Mouse (Mus musculus): ENCODE data around the gene Zfp791. TPM values are rescaled to one million over a fixed set of nuclear protein-coding genes. Genes with fewer than 3 reads are reported as not detected.

The Zfp791 gene
- polyA plus RNA-seq, 1 experiment from 2014 or later, result 0.84 TPM

DNA sequence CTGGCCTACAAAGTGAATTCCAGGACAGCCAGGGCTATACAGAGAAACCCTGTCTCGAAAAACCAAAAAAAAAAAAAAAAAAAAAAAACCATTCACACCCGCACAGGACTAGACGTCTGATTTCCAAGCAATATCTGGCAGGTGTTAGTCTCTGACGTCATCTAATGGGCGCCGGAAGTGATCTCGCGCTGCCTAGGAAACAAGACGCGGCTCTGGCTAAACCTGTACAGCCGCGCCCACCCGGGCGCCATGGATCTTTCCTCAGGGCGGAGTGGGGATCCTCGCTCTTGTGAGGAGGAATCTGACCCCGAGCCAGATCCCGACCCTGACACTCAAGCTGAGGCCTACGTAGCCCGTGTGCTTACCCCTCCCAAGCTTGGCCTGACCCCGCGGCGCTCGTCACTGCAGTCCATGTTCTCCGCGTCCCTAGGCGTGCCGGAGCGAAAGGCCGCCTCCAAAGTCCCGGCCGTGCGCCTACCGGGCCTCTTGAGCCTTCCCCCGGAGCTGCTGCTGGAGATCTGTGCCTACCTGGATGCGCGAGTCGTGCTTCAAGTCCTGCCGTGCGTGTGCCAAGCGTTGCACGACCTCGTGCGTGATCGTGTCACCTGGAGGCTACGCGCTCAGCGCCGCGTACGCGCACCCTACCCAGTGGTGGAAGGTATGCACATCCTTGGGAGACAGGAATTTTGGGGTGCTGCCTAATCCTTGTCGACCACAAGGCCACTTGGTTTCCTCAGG, 62.8 kb downstream of the Zfp791 start, which contains the start of gene Fbxw9:
Fbxw9 (plus strand) TSS at position 177 of the 738 bp plus-strand sequence.
- under 1% methylated on average over 52 of the region's 53 CpGs for WGBS
- peaks cover 15% of the 10 kb centered on the region for H3K4me1 ChIP-seq
- peak within 1 kb of the TSS; percentile 92 for H3K4me3 ChIP-seq
- no peaks in the 10 kb centered on the region for H3K9me3 ChIP-seq
- no peaks in the 10 kb centered on the region for H3K27me3 ChIP-seq (ENCODE audit: insufficient read depth, poor library complexity, severe bottlenecking)
- DNase-seq (ENCODE audit: low spot score), result peak; percentile 94
- peak within 1 kb of the TSS; percentile 78 for H3K27ac ChIP-seq
- peaks cover 35% of the 10 kb centered on the region for H3K36me3 ChIP-seq

Small RNA genes within 50 kb of the gene (microRNA-seq; reads per million reads assigned to microRNA genes)
- 6.6 reads per million, percentile 20 among the genes with 10 or more reads in this experiment for gene Gm23388
- gene Mir7070, result 3.8 reads per million, percentile 10 among the genes with 10 or more reads in this experiment

Other genes with a start within 250 kb of the Zfp791 start
- gene Gcdh, start 229.2 kb downstream of the Zfp791 start, polyA plus RNA-seq (2016; fragmentation: Nextera tagmentation; extraction: Ambion mirVana), result 43.8 and 45.3 TPM in 2 replicates
- 54.2 and 54.3 TPM in 2 replicates for gene Klf1, start 221.2 kb downstream of the Zfp791 start, polyA plus RNA-seq (2016; fragmentation: Nextera tagmentation; extraction: Ambion mirVana)
- gene Dnase2a, start 214.5 kb downstream of the Zfp791 start, polyA plus RNA-seq (2016; fragmentation: Nextera tagmentation; extraction: Ambion mirVana), result 3.2 and 3.8 TPM in 2 replicates
- 0.09 and 0.16 TPM in 2 replicates for gene Mast1, start 185.7 kb downstream of the Zfp791 start, polyA plus RNA-seq (2016; fragmentation: Nextera tagmentation; extraction: Ambion mirVana)
- 0.21 and 0.34 TPM in 2 replicates for gene Rtbdn, start 176.1 kb downstream of the Zfp791 start, polyA plus RNA-seq (2016; fragmentation: Nextera tagmentation; extraction: Ambion mirVana)
- gene Gm49661, start 153.7 kb downstream of the Zfp791 start, polyA plus RNA-seq (2016; fragmentation: Nextera tagmentation; extraction: Ambion mirVana), result not detected in 2 replicates
- gene Prdx2, start 153.5 kb downstream of the Zfp791 start, polyA plus RNA-seq (2016; fragmentation: Nextera tagmentation; extraction: Ambion mirVana), result 810 and 835 TPM in 2 replicates
- gene Rnaseh2a, start 153.3 kb downstream of the Zfp791 start, polyA plus RNA-seq (2016; fragmentation: Nextera tagmentation; extraction: Ambion mirVana), result 104 and 119 TPM in 2 replicates
- gene Junb, start 144.4 kb downstream of the Zfp791 start, polyA plus RNA-seq (2016; fragmentation: Nextera tagmentation; extraction: Ambion mirVana), result 9.5 and 11.4 TPM in 2 replicates
- gene Hook2, start 132.5 kb downstream of the Zfp791 start, polyA plus RNA-seq (2016; fragmentation: Nextera tagmentation; extraction: Ambion mirVana), result 8.4 and 14.7 TPM in 2 replicates
- not detected in 2 replicates for gene Best2, start 108.6 kb downstream of the Zfp791 start, polyA plus RNA-seq (2016; fragmentation: Nextera tagmentation; extraction: Ambion mirVana)
- gene Asna1, start 97.8 kb downstream of the Zfp791 start, polyA plus RNA-seq (2016; fragmentation: Nextera tagmentation; extraction: Ambion mirVana), result 149 and 157 TPM in 2 replicates
- 85.6 and 133 TPM in 2 replicates for gene Trir, start 96.3 kb downstream of the Zfp791 start, polyA plus RNA-seq (2016; fragmentation: Nextera tagmentation; extraction: Ambion mirVana)
- 27.2 and 28.4 TPM in 2 replicates for gene Tnpo2, start 86.2 kb downstream of the Zfp791 start, polyA plus RNA-seq (2016; fragmentation: Nextera tagmentation; extraction: Ambion mirVana)
- 20.2 and 21.0 TPM in 2 replicates for gene Fbxw9, start 63.0 kb downstream of the Zfp791 start, polyA plus RNA-seq (2016; fragmentation: Nextera tagmentation; extraction: Ambion mirVana)
- 0.51 and 0.57 TPM in 2 replicates for gene Gm5741, start 55.1 kb downstream of the Zfp791 start, polyA plus RNA-seq (2016; fragmentation: Nextera tagmentation; extraction: Ambion mirVana)
- gene Dhps, start 51.3 kb downstream of the Zfp791 start, polyA plus RNA-seq (2016; fragmentation: Nextera tagmentation; extraction: Ambion mirVana), result 54.0 and 72.3 TPM in 2 replicates
- 97.0 and 105 TPM in 2 replicates for gene Wdr83os, start 42.4 kb downstream of the Zfp791 start, polyA plus RNA-seq (2016; fragmentation: Nextera tagmentation; extraction: Ambion mirVana)
- 41.2 and 47.9 TPM in 2 replicates for gene Wdr83, start 41.8 kb downstream of the Zfp791 start, polyA plus RNA-seq (2016; fragmentation: Nextera tagmentation; extraction: Ambion mirVana)
- gene Man2b1, start 39.8 kb downstream of the Zfp791 start, polyA plus RNA-seq (2016; fragmentation: Nextera tagmentation; extraction: Ambion mirVana), result 27.2 and 30.7 TPM in 2 replicates
- not detected in 2 replicates for gene Cks1brt, start 28.8 kb upstream of the Zfp791 start, polyA plus RNA-seq (2016; fragmentation: Nextera tagmentation; extraction: Ambion mirVana)
- not detected in 2 replicates for gene Olfr371, start 102.9 kb upstream of the Zfp791 start, polyA plus RNA-seq (2016; fragmentation: Nextera tagmentation; extraction: Ambion mirVana)
- 89.3 and 122 TPM in 2 replicates for gene Orc6, start 176.5 kb upstream of the Zfp791 start, polyA plus RNA-seq (2016; fragmentation: Nextera tagmentation; extraction: Ambion mirVana)
- 124 and 136 TPM in 2 replicates for gene Vps35, start 176.7 kb upstream of the Zfp791 start, polyA plus RNA-seq (2016; fragmentation: Nextera tagmentation; extraction: Ambion mirVana)